Mouse (Mus musculus): ENCODE measurements around the gene Speg. TPM values are rescaled to one million over a fixed set of nuclear protein-coding genes. Genes with fewer than 3 reads are reported as not detected.

Speg gene
- total and polyA plus RNA-seq, 3 experiments = 109 to 135 (median 131) TPM

- 67% methylated on average over 14 of the region's 14 CpGs for WGBS
- H3K27ac ChIP-seq = no peak overlapping the region
- intact Hi-C loops (cut with DNase I) = no loop called here
- peak in 1 of 2 experiments; percentile 23 for DNase-seq
- H3K4me3 ChIP-seq = no peak overlapping the region
- peaks cover 6% of the 10 kb centered on the region for H3K36me3 ChIP-seq (ENCODE audit: control insufficient read depth, insufficient read depth, low read length)
- no peak for TF ChIP-seq CTCF (IDR thresholded peaks at IDR 0.05)
- 0 out of 2 replicates have a peak, but pooled peaks have one; percentile 15 for TF ChIP-seq POLR2A (IDR thresholded peaks at IDR 0.05; ENCODE audit: insufficient read depth, low read depth, low read length)
- H3K79me2 ChIP-seq (replicated peaks; ENCODE audit: control insufficient read depth, insufficient read depth, low read length) = peaks cover 2% of the 10 kb centered on the region; the same call in 1 of the 2 replicates
- no peak overlapping the region for H3K9ac ChIP-seq (ENCODE audit: low read depth, low read length)
- H3K27me3 ChIP-seq (ENCODE audit: control insufficient read depth, insufficient read depth, low read length) = no peaks in the 10 kb centered on the region
- peaks cover 1% of the 10 kb centered on the region for H3K4me1 ChIP-seq (ENCODE audit: control insufficient read depth, insufficient read depth, low read length)
Measured at GRCm38 (mm10) chr1:75365510-75366137, 9.5 kb upstream of the Speg start.

DNA sequence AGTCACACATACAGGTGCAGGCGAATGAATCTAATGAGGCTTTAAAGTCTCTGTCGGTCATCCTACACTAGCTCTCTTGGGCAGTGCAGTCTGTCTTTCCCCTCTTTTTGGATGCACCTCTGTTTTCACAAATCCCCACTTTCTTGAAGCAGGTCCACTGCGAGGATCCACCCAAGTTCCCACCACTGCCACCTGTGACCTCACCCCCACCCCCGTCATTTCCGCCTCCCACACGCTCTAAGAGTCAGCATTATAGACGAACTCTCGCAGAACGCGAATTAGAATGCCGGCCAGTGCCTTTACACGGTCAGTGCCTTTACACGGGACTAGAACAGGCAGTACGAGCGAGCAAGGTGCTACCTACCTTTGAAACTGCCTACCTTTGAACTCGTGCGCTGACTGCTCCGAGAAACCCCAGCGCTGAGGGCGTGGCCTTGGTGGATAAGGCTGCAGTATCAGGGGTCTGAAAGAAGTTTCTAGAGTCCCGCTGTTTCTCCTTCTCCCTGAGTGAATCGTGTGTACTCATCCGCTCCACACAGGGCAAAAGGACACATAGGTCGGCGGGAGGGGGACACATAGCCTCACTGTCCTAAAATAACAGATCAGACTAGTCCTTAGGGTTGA, 5.6 kb upstream of the Speg start:
- Histone ChIP-seq H3K79me2 (replicated peaks; ENCODE audit: control insufficient read depth, insufficient read depth, low read length) (no peaks in the 10 kb centered on the region), H3K27me3 (ENCODE audit: control insufficient read depth, insufficient read depth, low read length) (no peaks in the 10 kb centered on the region), H3K4me3 (no peak overlapping the region), H3K27ac (peak overlapping the region; percentile 77), H3K4me1 (ENCODE audit: control insufficient read depth, insufficient read depth, low read length) (peaks cover 5% of the 10 kb centered on the region), H3K36me3 (ENCODE audit: control insufficient read depth, insufficient read depth, low read length) (peaks cover 2% of the 10 kb centered on the region), H3K9ac (ENCODE audit: low read depth, low read length) (peak overlapping the region; percentile 41)
- no peak for TF ChIP-seq POLR2A (IDR thresholded peaks at IDR 0.05; ENCODE audit: insufficient read depth, low read depth, low read length)
- no peak for TF ChIP-seq EP300 (IDR thresholded peaks at IDR 0.05; ENCODE audit: insufficient read depth, low read depth, low read length)
- 27% methylated on average over 25 of the region's 25 CpGs for WGBS
- no peak for DNase-seq
- intact Hi-C loops (cut with DNase I) = no loop called here

GRCm38 (mm10) chr1:75369984-75370660, 5.0 kb upstream of the Speg start:
- H3K4me3 ChIP-seq = no peak overlapping the region
- peaks cover 5% of the 10 kb centered on the region for H3K4me1 ChIP-seq (ENCODE audit: control insufficient read depth, insufficient read depth, low read length)
- H3K27me3 ChIP-seq (ENCODE audit: control insufficient read depth, insufficient read depth, low read length) = no peaks in the 10 kb centered on the region
- TF ChIP-seq CTCF (IDR thresholded peaks at IDR 0.05) (no peak), POLR2A (IDR thresholded peaks at IDR 0.05; ENCODE audit: insufficient read depth, low read depth, low read length) (peak; percentile 52; the same call in 1 of the 2 replicates)
- WGBS = 13% methylated on average over 13 of the region's 13 CpGs
- DNase-seq = peak; percentile 74 to 75
- H3K27ac ChIP-seq = peak overlapping the region; percentile 77
- H3K36me3 ChIP-seq (ENCODE audit: control insufficient read depth, insufficient read depth, low read length) = no peaks in the 10 kb centered on the region
- H3K9ac ChIP-seq (ENCODE audit: low read depth, low read length) = peak overlapping the region; percentile 41
- H3K79me2 ChIP-seq (replicated peaks; ENCODE audit: control insufficient read depth, insufficient read depth, low read length) = no peaks in the 10 kb centered on the region
- intact Hi-C loops (cut with DNase I) = loop anchor here (5.0 kb wide), 1 partner anchor 37 kb away; no protein-coding TSS in a partner anchor

- Histone ChIP-seq H3K9ac (ENCODE audit: low read depth, low read length) (no peak overlapping the region), H3K4me1 (ENCODE audit: control insufficient read depth, insufficient read depth, low read length) (peaks cover 5% of the 10 kb centered on the region), H3K27ac (peak overlapping the region; percentile 77), H3K79me2 (replicated peaks; ENCODE audit: control insufficient read depth, insufficient read depth, low read length) (peaks cover 2% of the 10 kb centered on the region; the same call in 1 of the 2 replicates), H3K4me3 (no peak overlapping the region), H3K36me3 (ENCODE audit: control insufficient read depth, insufficient read depth, low read length) (no peaks in the 10 kb centered on the region), H3K27me3 (ENCODE audit: control insufficient read depth, insufficient read depth, low read length) (no peaks in the 10 kb centered on the region)
- intact Hi-C loops (cut with DNase I) = loop anchor here (5.0 kb wide), 1 partner anchor 36 kb away; no protein-coding TSS in a partner anchor
- WGBS = 53% methylated on average over 13 of the region's 13 CpGs
- peak; percentile 78 to 84 for DNase-seq
- TF ChIP-seq POLR2A (IDR thresholded peaks at IDR 0.05; ENCODE audit: insufficient read depth, low read depth, low read length) = no peak
- peak; percentile 89 for TF ChIP-seq EP300 (IDR thresholded peaks at IDR 0.05; ENCODE audit: insufficient read depth, low read depth, low read length)
- TF ChIP-seq CTCF (IDR thresholded peaks at IDR 0.05) = peak; percentile 86
Measured at GRCm38 (mm10) chr1:75371317-75372095, 3.6 kb upstream of the Speg start.

- intact Hi-C loops (cut with DNase I) = loop anchor here (5.0 kb wide), 1 partner anchor 35 kb away; no protein-coding TSS in a partner anchor
- H3K4me3 ChIP-seq = no peak overlapping the region
- peaks cover 2% of the 10 kb centered on the region; the same call in 1 of the 2 replicates for H3K79me2 ChIP-seq (replicated peaks; ENCODE audit: control insufficient read depth, insufficient read depth, low read length)
- no peak for TF ChIP-seq CTCF (IDR thresholded peaks at IDR 0.05)
- no peak for TF ChIP-seq POLR2A (IDR thresholded peaks at IDR 0.05; ENCODE audit: insufficient read depth, low read depth, low read length)
- no peak for TF ChIP-seq EP300 (IDR thresholded peaks at IDR 0.05; ENCODE audit: insufficient read depth, low read depth, low read length)
- H3K27ac ChIP-seq = no peak overlapping the region
- WGBS = 51% methylated on average over 3 of the region's 3 CpGs
- DNase-seq = no peak
- no peaks in the 10 kb centered on the region for H3K27me3 ChIP-seq (ENCODE audit: control insufficient read depth, insufficient read depth, low read length)
- no peak overlapping the region for H3K9ac ChIP-seq (ENCODE audit: low read depth, low read length)
- H3K4me1 ChIP-seq (ENCODE audit: control insufficient read depth, insufficient read depth, low read length) = peaks cover 5% of the 10 kb centered on the region
- no peaks in the 10 kb centered on the region for H3K36me3 ChIP-seq (ENCODE audit: control insufficient read depth, insufficient read depth, low read length)
Measured at GRCm38 (mm10) chr1:75372450-75372849, 2.6 kb upstream of the Speg start.
